Mouse (Mus musculus): ENCODE measurements around the gene Crygs.

Gene Crygs

DNA sequence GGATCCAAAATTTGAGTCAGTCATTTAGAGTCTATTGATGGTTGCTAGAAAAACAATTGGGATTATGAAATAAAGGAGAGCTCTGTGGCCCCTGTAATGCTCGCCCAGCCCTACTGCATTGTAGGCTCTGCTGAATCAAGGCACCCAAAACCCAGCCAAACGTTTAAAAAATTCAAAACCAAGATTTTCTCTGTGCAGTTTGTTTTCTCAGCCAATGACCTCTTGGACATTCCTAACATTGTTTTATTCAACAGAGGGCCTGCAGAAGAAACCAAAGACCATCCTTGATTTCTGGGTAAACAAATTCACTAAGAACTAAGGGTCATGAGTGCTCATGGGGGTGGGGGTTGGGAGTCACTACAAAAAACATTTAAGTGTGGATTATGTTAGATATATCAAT lies at the start of gene Crygs:
TSS of gene Crygs (minus strand) at position 101 of the 400 bp plus-strand sequence.
- WGBS, result 51% methylated on average over 2 of the region's 2 CpGs

DNA sequence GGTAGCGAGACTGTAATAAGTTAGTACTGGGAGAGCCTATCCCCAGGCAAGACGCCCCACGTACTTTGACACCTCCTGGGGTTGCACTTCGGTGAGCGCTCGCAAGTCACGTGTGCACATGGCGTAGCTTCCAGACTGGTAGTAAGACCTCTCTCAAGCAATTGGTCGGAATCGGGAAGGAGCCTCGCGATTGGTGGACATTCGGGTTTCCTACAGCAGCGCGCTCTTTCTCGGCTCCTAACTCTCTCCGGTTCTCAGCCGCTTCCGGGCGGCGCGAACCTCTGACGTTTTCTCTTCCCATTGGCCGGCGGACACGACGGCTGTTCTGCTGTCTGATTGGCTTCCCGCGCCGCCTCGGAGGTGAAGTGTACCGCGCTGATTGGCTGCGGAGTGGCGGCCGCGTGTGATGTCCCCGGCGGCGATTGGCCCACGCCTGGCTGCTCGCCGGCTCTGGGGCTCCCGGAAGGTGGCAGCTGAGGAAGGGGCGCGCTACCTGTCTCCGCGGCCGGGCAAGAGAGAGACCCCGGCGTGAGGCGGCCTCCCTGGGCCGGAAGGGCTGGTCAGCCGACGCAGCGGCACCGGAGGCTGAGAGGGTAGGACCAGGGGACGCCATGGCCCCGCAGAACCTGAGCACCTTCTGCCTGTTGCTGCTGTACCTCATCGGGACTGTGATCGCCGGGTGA lies 46.2 kb upstream of the Crygs start, which contains the start of the genes Tbccd1 and Dnajb11:
TSS of gene Tbccd1 (minus strand) at position 239 of the 683 bp plus-strand sequence.
TSS of gene Dnajb11 (plus strand) at position 415 of the 683 bp plus-strand sequence.
- under 1% methylated on average over 62 of the region's 62 CpGs for WGBS

DNA sequence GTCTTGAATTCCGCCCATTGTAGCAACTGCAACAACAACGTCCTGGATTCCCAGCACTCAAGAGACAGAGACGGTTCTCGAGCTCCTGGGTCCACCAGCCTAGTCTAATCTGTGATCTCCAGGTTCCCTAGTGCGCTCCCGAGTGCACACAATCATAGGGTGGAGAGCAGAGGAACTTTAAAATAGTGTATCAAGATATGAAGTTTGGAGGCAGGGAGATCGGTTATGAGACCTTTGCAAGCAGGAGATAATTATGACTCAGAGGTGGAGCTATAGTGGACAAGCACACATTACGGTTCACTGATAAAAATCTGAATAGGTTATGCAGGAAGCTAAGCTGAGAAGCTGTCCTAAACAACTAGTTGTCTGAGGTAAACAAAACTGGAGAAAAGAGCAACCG lies 45.4 kb upstream of the Crygs start:
- 10% methylated on average over 9 of the region's 9 CpGs for WGBS

DNA sequence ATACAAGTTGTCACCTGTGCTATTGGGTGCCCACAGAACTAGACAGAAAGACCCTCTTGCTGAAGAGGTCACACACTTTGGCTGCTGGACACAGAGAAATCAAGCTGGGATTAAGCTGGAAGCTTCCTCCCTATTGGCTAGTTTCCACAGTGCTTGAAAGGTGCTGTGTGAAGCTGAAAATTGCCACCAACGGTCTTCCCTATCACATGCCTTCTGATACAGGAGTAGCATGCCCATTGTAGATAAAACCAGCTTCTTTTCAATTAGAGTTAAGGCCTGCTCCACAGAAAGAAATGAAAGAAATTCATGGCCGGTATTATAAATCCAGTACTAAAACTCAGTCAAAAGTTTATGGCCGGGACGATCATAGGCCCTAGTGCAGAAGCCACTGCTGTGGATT lies 41.3 kb upstream of the Crygs start:
- WGBS, result 90% methylated on average over 4 of the region's 4 CpGs

DNA sequence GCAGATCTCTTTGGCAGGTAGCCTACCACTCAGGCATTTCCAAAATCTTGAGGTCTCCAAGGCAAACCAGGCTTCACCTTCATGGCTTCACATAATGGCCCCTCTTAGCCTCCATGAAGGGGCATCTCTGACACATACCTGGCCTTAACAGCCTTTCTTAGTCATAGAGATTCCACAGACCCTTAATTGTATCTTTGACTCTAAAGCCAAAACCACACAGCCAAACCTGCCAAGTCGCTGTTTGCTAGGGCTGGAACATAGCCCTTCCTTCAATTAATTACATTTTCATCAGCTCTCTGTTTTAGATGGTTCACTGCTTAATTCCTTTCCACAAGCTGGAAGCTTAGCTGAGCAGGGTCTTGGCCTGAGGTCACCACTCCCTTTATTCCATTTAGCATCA lies 37.0 kb upstream of the Crygs start:
- 68% methylated on average over 1 of the region's 1 CpGs for WGBS

- WGBS, result 87% methylated on average over 1 of the region's 1 CpGs
These were observed 36.3 kb upstream of the Crygs start for GRCm38 (mm10) chr16:22847686-22848085.

DNA sequence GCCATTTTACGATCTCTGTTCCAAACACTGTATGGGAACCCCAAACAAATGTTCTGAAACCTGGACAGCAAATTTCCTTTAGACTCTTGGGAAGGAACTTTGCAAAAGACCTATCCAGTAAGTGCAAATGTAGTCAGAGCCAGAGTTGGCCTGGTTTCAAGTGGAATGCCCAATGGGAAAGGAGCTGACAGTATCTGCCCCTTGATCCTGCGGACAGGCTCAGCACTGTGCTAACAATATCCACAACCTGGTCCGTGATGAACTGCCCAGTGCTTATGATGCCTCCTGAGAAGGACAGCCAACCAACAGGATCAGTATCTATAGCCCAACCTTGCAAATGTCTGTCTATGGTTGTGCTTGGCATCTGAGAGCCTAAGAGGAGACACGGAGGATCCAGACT lies 34.1 kb upstream of the Crygs start:
- 84% methylated on average over 4 of the region's 4 CpGs for WGBS

GRCm38 (mm10) chr16:22844834-22845233 lies 33.5 kb upstream of the Crygs start:
- WGBS, result 59% methylated on average over 5 of the region's 5 CpGs

DNA sequence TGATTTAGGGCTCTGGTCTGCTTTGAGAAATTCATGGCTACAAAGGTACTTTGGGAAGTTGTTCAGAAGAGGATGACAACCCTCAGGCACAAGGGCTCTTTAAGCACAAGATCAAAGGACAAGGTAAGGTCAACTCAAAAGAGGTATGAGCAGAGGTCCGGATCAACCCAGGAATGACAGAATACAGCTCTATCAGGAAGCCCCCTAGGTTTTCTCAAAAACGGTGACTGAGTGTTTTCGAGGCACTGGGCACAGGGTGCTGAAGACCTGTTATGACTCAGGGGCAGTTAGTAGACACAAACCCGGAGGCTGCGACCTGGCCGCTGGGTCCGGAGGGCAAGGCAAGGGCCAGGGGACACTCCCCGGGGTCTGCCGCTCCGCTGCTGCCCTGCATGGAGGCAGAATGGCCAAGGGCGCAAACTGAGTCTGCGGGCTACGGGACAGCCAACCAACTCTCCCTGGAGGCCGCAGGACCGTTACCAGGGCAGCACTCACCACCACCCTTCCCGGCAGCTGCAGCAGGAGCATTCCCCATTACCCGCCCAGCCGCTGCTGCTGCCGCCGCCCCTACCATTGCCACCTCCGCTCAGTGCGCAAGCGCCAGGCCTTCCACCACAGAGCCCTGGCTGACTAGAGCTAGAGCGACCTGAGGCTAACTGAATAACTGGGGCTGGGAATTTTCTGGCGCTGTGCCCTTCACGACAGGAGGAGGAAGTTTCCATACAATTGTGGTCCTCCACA lies 32.9 kb upstream of the Crygs start:
- WGBS, result 6% methylated on average over 26 of the region's 26 CpGs

GRCm38 (mm10) chr16:22842871-22843270 lies 31.5 kb upstream of the Crygs start:
- 97% methylated on average over 5 of the region's 5 CpGs for WGBS

GRCm38 (mm10) chr16:22839146-22839857 lies 27.9 kb upstream of the Crygs start:
- 73% methylated on average over 3 of the region's 3 CpGs for WGBS

DNA sequence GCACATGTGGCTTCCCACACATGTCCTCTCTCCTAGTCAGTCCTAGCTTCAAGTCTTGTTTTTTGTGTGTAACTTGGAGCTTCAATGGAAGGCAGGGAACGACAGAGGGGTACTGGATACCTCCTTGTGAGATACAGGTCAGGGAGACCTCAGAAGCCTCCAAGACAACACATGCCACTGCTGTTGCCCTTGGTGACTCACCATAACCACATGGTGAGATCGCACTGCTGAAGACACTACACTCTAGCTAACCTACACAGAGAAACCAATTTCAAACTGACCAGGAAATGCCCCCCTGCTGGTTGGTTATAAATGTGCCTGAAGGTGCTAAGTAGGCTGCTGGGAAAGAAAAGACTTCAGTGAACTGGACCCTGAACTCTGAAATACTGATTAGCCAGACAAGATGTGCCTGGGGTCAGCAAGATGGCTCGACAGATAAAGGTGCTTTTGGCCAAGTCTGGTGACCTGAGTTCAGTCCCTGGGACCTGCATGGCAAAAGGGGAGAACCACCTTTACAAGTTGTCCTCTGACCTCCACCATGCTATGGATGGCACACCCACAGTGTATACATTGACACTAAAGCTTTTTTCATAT lies 21.7 kb upstream of the Crygs start:
- WGBS, result 94% methylated on average over 3 of the region's 3 CpGs

- 19% methylated on average over 8 of the region's 8 CpGs for WGBS
These were observed 9.4 kb upstream of the Crygs start for GRCm38 (mm10) chr16:22820731-22821130.

DNA sequence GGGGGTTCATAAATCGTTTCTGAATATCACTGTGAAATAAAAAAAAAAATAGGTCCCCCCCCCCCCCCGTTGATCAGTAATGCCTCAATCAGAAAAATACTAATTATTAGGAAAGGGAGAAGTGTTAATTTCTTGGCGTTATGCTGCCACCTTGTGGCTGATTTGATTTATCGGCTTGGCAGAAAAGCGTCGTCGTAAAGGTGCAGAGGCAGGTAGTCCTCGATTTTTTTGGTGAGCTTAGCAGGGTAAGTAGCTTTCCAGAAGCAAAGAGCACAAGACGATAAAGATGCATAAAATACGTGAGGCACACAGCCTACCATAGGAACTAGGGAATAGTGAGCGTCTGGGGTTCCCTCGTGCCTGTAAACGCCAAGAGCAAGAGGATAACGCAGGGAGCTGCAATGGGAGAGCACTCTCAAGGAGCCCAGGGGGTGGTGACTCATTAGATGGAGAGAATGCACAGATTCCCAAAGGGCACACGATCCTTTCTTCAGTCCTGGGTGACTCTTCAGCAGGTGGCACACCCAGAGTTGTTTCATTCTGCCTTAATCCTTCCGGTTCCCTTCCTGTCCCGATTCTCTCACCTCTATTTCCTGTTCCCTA lies 3.8 kb downstream of the Crygs start:
- 6% methylated on average over 17 of the region's 17 CpGs for WGBS

GRCm38 (mm10) chr16:22802786-22803185 lies 8.6 kb downstream of the Crygs start:
- WGBS, result 66% methylated on average over 7 of the region's 7 CpGs

DNA sequence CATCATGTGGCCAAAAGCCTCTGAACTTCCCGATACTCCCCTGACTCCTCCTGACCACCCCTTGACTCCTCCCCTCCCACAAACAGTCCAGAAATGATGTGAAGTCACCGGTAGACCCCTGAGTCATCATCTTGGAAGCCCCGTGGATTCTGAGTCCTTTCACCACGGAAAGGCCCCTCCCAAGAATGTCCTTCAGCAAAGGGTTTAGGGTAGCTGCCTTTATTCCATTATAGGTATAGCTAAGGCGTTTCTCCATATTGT lies 10.6 kb downstream of the Crygs start:
- WGBS, result 44% methylated on average over 5 of the region's 5 CpGs

GRCm38 (mm10) chr16:22800026-22800848 lies 11.1 kb downstream of the Crygs start:
- 65% methylated on average over 6 of the region's 6 CpGs for WGBS

DNA sequence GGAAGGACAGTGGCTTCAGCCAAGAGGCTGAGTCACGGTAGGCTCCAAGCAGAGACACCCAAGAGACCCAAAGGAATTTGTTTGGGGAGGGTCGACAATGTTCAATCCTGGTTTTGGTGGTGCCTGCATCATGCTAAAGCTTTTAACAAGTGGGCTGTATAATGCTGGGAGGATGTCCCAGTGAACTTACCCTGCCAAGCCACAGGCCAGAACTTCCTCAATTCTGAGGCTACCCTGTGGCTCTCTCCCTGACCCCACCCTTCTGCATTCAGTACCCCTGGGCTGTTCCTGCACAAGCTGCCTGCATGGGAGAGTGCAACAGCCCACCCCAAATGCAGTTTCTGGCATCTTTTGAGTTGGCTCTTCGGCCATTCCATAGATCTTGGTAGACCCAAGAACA lies 12.9 kb downstream of the Crygs start:
- 83% methylated on average over 3 of the region's 3 CpGs for WGBS

GRCm38 (mm10) chr16:22797521-22797920 lies 13.9 kb downstream of the Crygs start:
- WGBS, result 79% methylated on average over 5 of the region's 5 CpGs

- 78% methylated on average over 3 of the region's 3 CpGs for WGBS
These were observed 15.9 kb downstream of the Crygs start for GRCm38 (mm10) chr16:22795497-22795896.

- WGBS, result 59% methylated on average over 2 of the region's 2 CpGs
These were observed 20.1 kb downstream of the Crygs start for GRCm38 (mm10) chr16:22791235-22791634.
